Mouse (Mus musculus): ENCODE results near the gene Ssr4. TPM values are rescaled to one million over a fixed set of nuclear protein-coding genes. Genes with fewer than 3 reads are reported as not detected.

The Ssr4 gene
- polyA plus RNA-seq, 1 experiment from 2014 or later, result 400 TPM

DNA sequence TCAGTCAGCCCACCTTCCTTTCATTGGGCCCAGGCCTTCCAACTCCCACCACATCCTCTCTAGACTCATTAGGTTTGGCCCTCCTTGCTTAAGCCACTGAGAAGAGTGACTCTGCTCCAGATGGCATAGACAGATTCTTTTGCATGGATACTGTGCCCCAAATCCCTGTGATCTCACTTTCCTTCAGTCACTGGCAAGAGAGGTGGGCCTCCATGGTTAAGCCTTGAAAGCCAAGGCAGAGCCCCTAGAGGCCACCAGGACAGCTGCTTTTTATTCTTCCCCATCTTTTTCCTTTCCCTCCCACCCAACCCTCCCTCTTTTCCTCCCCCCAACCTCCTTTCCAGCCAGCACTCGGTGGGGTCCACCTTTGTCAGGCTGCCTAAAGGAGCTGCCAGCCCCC lies 6.7 kb downstream of the Ssr4 start:
- Histone ChIP-seq H3K4me1 (replicated peaks; ENCODE audit: control insufficient read depth, insufficient read depth) (no peaks in the 10 kb centered on the region), H3K4me3 (ENCODE audit: low read depth, low read length) (no peak overlapping the region), H3K36me3 (ENCODE audit: control insufficient read depth, insufficient read depth, low read length) (no peaks in the 10 kb centered on the region), H3K27ac (replicated peaks) (no peak overlapping the region), H3K4me2 (replicated peaks; ENCODE audit: low read depth) (no peak overlapping the region), H3K9me3 (ENCODE audit: control insufficient read depth, low read length) (no peaks in the 10 kb centered on the region), H3K9ac (ENCODE audit: low read length) (no peak overlapping the region), H3K27me3 (ENCODE audit: control insufficient read depth, insufficient read depth, low read length) (no peaks in the 10 kb centered on the region)
- ATAC-seq (ENCODE audit: low FRiP score, low TSS enrichment), result no peak
- TF ChIP-seq EP300 (optimal IDR thresholded peaks at IDR 0.05), result no peak
- no peak for TF ChIP-seq CTCF (IDR thresholded peaks at IDR 0.05; ENCODE audit: low read depth)
- WGBS, result 38% methylated on average over 1 of the region's 1 CpGs
- no peak for DNase-seq (ENCODE audit: low spot score)

DNA sequence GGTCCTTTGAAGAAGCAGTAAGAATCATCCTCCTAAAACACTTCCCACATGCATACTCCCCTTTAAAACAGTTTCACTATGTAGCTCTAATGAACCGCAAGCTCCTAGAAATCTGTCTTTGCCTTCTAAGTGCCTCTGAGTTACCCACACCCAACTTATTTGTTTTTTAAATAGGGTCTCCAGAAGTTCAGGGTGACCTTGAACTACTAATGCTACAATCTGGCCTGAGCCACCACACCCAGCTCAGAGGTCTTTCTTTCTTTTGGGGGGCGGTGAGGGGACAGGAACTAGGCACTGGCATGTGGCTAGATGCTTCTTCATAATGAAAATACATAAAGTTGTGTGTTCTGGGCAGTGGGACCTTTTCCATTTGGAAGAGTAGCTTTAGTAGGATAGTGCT lies 10.7 kb downstream of the Ssr4 start:
- DNase-seq (ENCODE audit: low spot score) (no peak), ATAC-seq (ENCODE audit: low FRiP score, low TSS enrichment) (no peak)
- H3K27me3 ChIP-seq (ENCODE audit: control insufficient read depth, insufficient read depth, low read length), result no peaks in the 10 kb centered on the region
- no peak overlapping the region for H3K4me2 ChIP-seq (replicated peaks; ENCODE audit: low read depth)
- H3K9me3 ChIP-seq (ENCODE audit: control insufficient read depth, low read length), result no peaks in the 10 kb centered on the region
- no peaks in the 10 kb centered on the region for H3K36me3 ChIP-seq (ENCODE audit: control insufficient read depth, insufficient read depth, low read length)
- TF ChIP-seq CTCF (IDR thresholded peaks at IDR 0.05; ENCODE audit: low read depth) (no peak), EP300 (optimal IDR thresholded peaks at IDR 0.05) (no peak)
- WGBS, result 83% methylated on average over 2 of the region's 2 CpGs
- no peaks in the 10 kb centered on the region for H3K4me1 ChIP-seq (replicated peaks; ENCODE audit: control insufficient read depth, insufficient read depth)
- H3K27ac ChIP-seq (replicated peaks), result no peak overlapping the region
- H3K4me3 ChIP-seq (ENCODE audit: low read depth, low read length), result no peak overlapping the region
- no peak overlapping the region for H3K9ac ChIP-seq (ENCODE audit: low read length)

DNA sequence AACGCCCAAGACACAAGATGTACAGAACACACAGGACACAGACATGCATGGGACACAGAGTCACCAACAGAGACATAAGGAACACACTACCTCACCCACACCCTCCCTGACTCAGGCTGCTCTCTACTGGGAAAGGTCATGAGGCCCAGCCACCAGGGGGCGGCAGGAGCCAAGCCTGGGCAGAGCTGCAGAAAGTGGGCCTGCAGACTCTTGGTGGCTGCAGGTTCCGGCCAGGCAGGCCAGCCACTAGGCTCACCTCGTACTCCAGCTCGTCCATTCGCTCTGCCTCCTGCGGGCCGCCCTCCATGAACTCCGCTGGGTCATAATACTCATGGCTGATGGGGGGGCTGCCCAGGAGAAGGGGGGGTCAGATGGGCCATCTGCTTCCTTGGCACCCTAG lies 11.7 kb downstream of the Ssr4 start:
- DNase-seq (ENCODE audit: low spot score) (peak; percentile 81), ATAC-seq (ENCODE audit: low FRiP score, low TSS enrichment) (peak; percentile 92)
- H3K4me2 ChIP-seq (replicated peaks; ENCODE audit: low read depth), result no peak overlapping the region
- H3K9ac ChIP-seq (ENCODE audit: low read length), result no peak overlapping the region
- WGBS, result 50% methylated on average over 5 of the region's 9 CpGs
- TF ChIP-seq CTCF (IDR thresholded peaks at IDR 0.05; ENCODE audit: low read depth) (peak; percentile 88), EP300 (optimal IDR thresholded peaks at IDR 0.05) (no peak)
- no peaks in the 10 kb centered on the region for H3K4me1 ChIP-seq (replicated peaks; ENCODE audit: control insufficient read depth, insufficient read depth)
- no peaks in the 10 kb centered on the region for H3K27me3 ChIP-seq (ENCODE audit: control insufficient read depth, insufficient read depth, low read length)
- no peaks in the 10 kb centered on the region for H3K9me3 ChIP-seq (ENCODE audit: control insufficient read depth, low read length)
- no peak overlapping the region for H3K4me3 ChIP-seq (ENCODE audit: low read depth, low read length)
- H3K36me3 ChIP-seq (ENCODE audit: control insufficient read depth, insufficient read depth, low read length), result no peaks in the 10 kb centered on the region
- H3K27ac ChIP-seq (replicated peaks), result no peak overlapping the region

DNA sequence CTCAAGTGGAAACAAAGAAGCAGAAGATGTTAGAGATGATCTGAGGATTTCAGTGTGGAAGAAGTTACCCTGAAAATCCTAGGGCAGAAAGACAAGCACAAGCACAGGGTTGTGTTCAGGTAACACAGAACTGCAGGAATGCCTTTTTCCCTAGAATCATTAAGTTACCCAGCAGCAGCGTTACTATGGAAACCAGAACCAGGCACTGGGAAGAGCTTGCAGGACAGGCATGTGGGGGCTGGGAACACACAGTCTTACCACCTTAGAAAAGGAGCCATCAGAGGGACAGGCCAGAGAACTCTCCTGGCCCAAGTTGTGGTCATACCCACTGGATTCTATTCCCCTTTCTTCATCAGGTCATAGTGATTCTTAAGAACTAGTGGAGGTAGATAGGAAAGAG lies 19.0 kb downstream of the Ssr4 start:
- TF ChIP-seq EP300 (optimal IDR thresholded peaks at IDR 0.05) (no peak), CTCF (IDR thresholded peaks at IDR 0.05; ENCODE audit: low read depth) (no peak)
- no peaks in the 10 kb centered on the region for H3K36me3 ChIP-seq (ENCODE audit: control insufficient read depth, insufficient read depth, low read length)
- no peaks in the 10 kb centered on the region for H3K9me3 ChIP-seq (ENCODE audit: control insufficient read depth, low read length)
- DNase-seq (ENCODE audit: low spot score) (no peak), ATAC-seq (ENCODE audit: low FRiP score, low TSS enrichment) (no peak)
- H3K4me1 ChIP-seq (replicated peaks; ENCODE audit: control insufficient read depth, insufficient read depth), result no peaks in the 10 kb centered on the region
- H3K27ac ChIP-seq (replicated peaks), result no peak overlapping the region
- H3K4me2 ChIP-seq (replicated peaks; ENCODE audit: low read depth), result no peak overlapping the region
- 46% methylated on average over 1 of the region's 1 CpGs for WGBS
- no peak overlapping the region for H3K4me3 ChIP-seq (ENCODE audit: low read depth, low read length)
- H3K9ac ChIP-seq (ENCODE audit: low read length), result no peak overlapping the region
- no peaks in the 10 kb centered on the region for H3K27me3 ChIP-seq (ENCODE audit: control insufficient read depth, insufficient read depth, low read length)

DNA sequence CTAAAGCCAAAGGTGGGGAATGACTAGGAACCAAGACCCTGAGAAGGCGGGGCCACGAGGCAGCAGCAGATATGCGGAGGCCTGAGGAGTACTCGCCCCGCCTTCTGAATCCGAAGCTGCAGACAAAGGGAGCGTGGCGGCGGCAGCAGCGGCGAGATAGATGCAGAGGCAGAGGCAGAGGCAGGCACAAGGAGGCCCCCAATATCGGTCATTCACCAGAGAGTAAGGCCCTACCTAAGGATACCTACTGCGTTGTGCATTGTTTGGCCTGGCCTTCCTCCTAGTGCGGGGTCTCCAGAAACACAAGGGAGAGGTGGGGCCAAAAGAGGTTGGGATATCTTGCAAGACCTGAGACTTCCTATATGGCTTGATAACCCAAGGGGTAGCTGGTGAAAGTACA lies 28.2 kb downstream of the Ssr4 start:
- WGBS, result 15% methylated on average over 14 of the region's 14 CpGs
- H3K4me3 ChIP-seq (ENCODE audit: low read depth, low read length), result no peak overlapping the region
- no peak for DNase-seq (ENCODE audit: low spot score)

DNA sequence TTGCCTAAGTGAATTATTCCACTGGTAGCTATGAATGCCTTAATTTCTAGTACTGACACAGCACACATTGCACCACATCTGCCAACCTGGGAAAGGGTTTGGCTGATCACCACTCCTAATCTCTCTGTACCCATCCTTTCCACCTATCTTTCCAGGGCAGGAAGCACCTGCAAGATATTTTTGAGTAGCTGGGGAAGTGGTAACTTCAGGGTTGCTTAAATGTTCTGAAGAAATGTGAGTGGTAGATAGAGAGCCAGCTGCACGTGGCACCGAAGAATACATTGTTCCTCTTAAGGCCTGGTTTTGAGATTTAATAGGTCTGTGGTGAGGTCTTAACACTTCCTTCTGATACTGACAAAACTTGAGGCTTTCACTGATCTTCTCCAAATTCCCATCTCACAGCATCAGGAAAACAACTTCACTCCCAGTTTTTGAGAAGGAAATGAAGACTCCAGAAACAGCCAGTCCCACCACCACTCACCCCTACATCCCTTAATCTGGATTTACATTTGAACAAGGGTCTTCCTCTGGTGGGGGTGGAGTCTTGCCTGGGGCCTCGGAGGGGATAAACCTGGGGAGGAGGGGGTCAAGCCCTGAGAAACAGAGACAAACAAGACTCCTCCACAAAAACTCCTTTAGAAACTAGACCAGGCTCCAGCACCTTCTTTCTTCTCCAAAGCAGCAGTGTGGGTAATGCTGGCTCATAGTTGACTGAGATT lies 29.9 kb downstream of the Ssr4 start:
- TF ChIP-seq CTCF (IDR thresholded peaks at IDR 0.05; ENCODE audit: low read depth) (no peak), EP300 (optimal IDR thresholded peaks at IDR 0.05) (no peak)
- H3K4me1 ChIP-seq (replicated peaks; ENCODE audit: control insufficient read depth, insufficient read depth), result no peaks in the 10 kb centered on the region
- H3K4me2 ChIP-seq (replicated peaks; ENCODE audit: low read depth), result no peak overlapping the region
- no peak overlapping the region for H3K9ac ChIP-seq (ENCODE audit: low read length)
- H3K27ac ChIP-seq (replicated peaks), result no peak overlapping the region
- ATAC-seq (ENCODE audit: low FRiP score, low TSS enrichment), result no peak
- no peaks in the 10 kb centered on the region for H3K9me3 ChIP-seq (ENCODE audit: control insufficient read depth, low read length)
- no peaks in the 10 kb centered on the region for H3K36me3 ChIP-seq (ENCODE audit: control insufficient read depth, insufficient read depth, low read length)
- no peak overlapping the region for H3K4me3 ChIP-seq (ENCODE audit: low read depth, low read length)
- 51% methylated on average over 3 of the region's 3 CpGs for WGBS
- DNase-seq (ENCODE audit: low spot score), result no peak
- no peaks in the 10 kb centered on the region for H3K27me3 ChIP-seq (ENCODE audit: control insufficient read depth, insufficient read depth, low read length)

More for the DNA sequence above, 28.2 kb downstream of the Ssr4 start:
- Histone ChIP-seq H3K4me2 (replicated peaks; ENCODE audit: low read depth) (peak overlapping the region; percentile 23; the same call in 1 of the 2 replicates), H3K9ac (ENCODE audit: low read length) (0 out of 2 replicates have a peak overlapping the region, but pooled peaks have one; percentile 8), H3K27me3 (ENCODE audit: control insufficient read depth, insufficient read depth, low read length) (no peaks in the 10 kb centered on the region), H3K27ac (replicated peaks) (no peak overlapping the region), H3K9me3 (ENCODE audit: control insufficient read depth, low read length) (no peaks in the 10 kb centered on the region), H3K4me1 (replicated peaks; ENCODE audit: control insufficient read depth, insufficient read depth) (no peaks in the 10 kb centered on the region), H3K36me3 (ENCODE audit: control insufficient read depth, insufficient read depth, low read length) (no peaks in the 10 kb centered on the region)
- ATAC-seq (ENCODE audit: low FRiP score, low TSS enrichment), result no peak
- TF ChIP-seq EP300 (optimal IDR thresholded peaks at IDR 0.05) (no peak), CTCF (IDR thresholded peaks at IDR 0.05; ENCODE audit: low read depth) (no peak)

All from stomach, postnatal 0 days (tissue).